Mouse (Mus musculus) testis, adult 2 months (tissue): Measurements from ENCODE around the gene Dpp6.

Experiments
- CTCF ChIP-seq: fragments of 200-500 bp; IDR thresholded peaks from 2 replicates; pipeline ENCODE4 v1.5.1; 2012; ENCODE audit warnings: low read depth, mild to moderate bottlenecking, inconsistent platforms, low read length, moderate library complexity; ENCODE audit not compliant: control insufficient read depth, insufficient read depth, insufficient replicate concordance
- POLR2A ChIP-seq: fragments of 200-500 bp; IDR thresholded peaks from 2 replicates; pipeline ENCODE4 v1.6.1; 2012; ENCODE audit warnings: low read depth, mild to moderate bottlenecking, inconsistent platforms, low read length, moderate library complexity; ENCODE audit not compliant: control insufficient read depth

DNA sequence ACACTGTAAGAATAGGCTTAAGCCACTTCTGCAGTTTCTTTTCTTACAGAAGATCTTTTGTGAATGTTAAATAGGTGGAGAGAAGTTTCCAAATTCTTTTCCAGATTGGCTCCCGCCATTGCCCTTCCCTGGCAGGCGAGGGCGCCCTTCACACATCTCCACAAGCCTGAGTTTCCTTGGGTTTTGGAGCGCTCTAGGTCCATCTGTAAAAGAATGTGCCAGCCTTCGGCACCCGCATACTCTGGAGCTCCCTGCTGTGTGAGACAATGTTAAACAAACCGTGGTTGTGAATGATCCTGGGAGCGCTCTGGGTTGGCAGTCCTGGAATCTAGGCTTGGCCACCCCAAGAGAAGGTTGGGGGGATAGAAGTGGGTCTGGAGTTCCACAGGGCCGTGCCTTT lies 86.8 kb downstream of the Dpp6 start:
- TF ChIP-seq CTCF, result peak; percentile 21; the same call in 1 of the 2 replicates
- no peak for TF ChIP-seq POLR2A
